Mouse (Mus musculus): ENCODE data around the gene Fbxl3. TPM values are rescaled to one million over a fixed set of nuclear protein-coding genes. Genes with fewer than 3 reads are reported as not detected.

Gene Fbxl3
- total RNA-seq, 1 experiment, result 32.6 TPM

DNA sequence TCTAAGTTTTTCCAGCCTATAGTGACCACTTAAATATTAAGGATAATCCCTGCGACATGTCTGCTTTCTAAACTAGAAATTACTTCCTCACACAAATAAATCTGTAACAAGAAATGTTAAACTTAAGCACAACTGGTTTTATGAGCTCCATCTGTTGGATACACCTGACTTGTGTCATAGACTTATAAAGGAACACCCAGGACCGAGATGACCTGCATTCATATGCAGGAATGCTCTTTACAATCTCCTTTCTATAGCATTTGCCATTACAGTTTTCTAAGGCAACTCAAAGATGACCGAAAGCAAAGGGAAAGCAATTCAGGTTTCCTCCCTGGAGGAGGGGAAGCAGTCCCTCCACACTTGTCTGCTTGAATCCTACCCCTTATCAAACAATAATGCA, 6.1 kb downstream of the Fbxl3 start:
- no peaks in the 10 kb centered on the region for H3K9me3 ChIP-seq (ENCODE audit: control insufficient read depth, insufficient read depth, low read depth, low read length)
- TF ChIP-seq ZNF384 (IDR thresholded peaks at IDR 0.05; ENCODE audit: low read depth, low read length), result no peak
- TF ChIP-seq HCFC1 (IDR thresholded peaks at IDR 0.05; ENCODE audit: borderline replicate concordance, insufficient read depth, low read length), result no peak
- TF ChIP-seq CHD2 (IDR thresholded peaks at IDR 0.05; ENCODE audit: low read depth, low read length), result no peak
- TF ChIP-seq MAFK (IDR thresholded peaks at IDR 0.05; ENCODE audit: insufficient read depth, low read depth, low read length), result no peak
- no peak for TF ChIP-seq ZC3H11A (IDR thresholded peaks at IDR 0.05; ENCODE audit: borderline replicate concordance, low read depth, low read length)
- H3K9ac ChIP-seq (ENCODE audit: insufficient read depth, low read depth, low read length, poor library complexity, severe bottlenecking), result no peak overlapping the region
- no peak overlapping the region for H3K4me3 ChIP-seq (ENCODE audit: insufficient read depth in 1 of 2, low read depth in 1 of 2, low read length in 2 of 2, poor library complexity in 1 of 2, severe bottlenecking in 1 of 2)
- DNase-seq (ENCODE audit: low read depth, low spot score), result no peak
- H3K36me3 ChIP-seq (ENCODE audit: control insufficient read depth, insufficient read depth, low read length, poor library complexity, severe bottlenecking), result peaks cover 16% of the 10 kb centered on the region
- in situ Hi-C loops (cut with MboI; ENCODE audit: low sequenced_read_pairs in 2 of 2, unreplicated experiment in 2 of 2), result no loop called here
- peaks cover 2 to 12% of the 10 kb centered on the region in 2 experiments; a peak in 3 of 4 replicates for H3K4me1 ChIP-seq (ENCODE audit: control insufficient read depth in 2 of 2, insufficient read depth in 2 of 2, low read length in 2 of 2, poor library complexity in 1 of 2)
- H3K27ac ChIP-seq (ENCODE audit: insufficient read depth, low read depth, low read length, poor library complexity, severe bottlenecking), result no peak overlapping the region

DNA sequence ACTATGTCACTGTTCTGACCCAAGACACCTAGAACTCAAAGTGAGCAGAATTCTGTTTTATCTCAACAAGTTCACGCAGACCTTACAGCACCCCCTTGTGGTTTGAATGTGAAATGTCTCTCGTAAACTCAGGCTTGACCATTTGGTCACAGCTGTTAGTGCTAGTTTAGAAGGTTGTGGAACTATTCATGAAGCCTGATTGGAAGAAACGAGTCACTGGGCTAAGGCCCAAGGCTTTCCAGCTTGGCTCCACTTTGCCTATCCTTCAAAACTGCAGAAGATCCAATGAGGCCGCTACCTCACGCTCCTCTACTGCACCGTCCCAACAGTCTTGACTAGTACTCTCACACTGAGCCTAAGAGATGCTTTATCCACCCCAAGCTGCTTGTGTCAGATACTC, 10.7 kb downstream of the Fbxl3 start:
- Histone ChIP-seq H3K36me3 (ENCODE audit: control insufficient read depth, insufficient read depth, low read length, poor library complexity, severe bottlenecking) (peaks cover 28% of the 10 kb centered on the region), H3K27ac (ENCODE audit: insufficient read depth, low read depth, low read length, poor library complexity, severe bottlenecking) (no peak overlapping the region), H3K4me3 (ENCODE audit: insufficient read depth in 1 of 2, low read depth in 1 of 2, low read length in 2 of 2, poor library complexity in 1 of 2, severe bottlenecking in 1 of 2) (no peak overlapping the region), H3K9me3 (ENCODE audit: control insufficient read depth, insufficient read depth, low read depth, low read length) (no peaks in the 10 kb centered on the region), H3K4me1 (ENCODE audit: control insufficient read depth in 2 of 2, insufficient read depth in 2 of 2, low read length in 2 of 2, poor library complexity in 1 of 2) (no peaks in the 10 kb centered on the region; a peak in 1 of 4 replicates), H3K9ac (ENCODE audit: insufficient read depth, low read depth, low read length, poor library complexity, severe bottlenecking) (no peak overlapping the region)
- in situ Hi-C loops (cut with MboI; ENCODE audit: low sequenced_read_pairs in 2 of 2, unreplicated experiment in 2 of 2), result no loop called here
- peak; percentile 71 for DNase-seq (ENCODE audit: low read depth, low spot score)
- no peak for TF ChIP-seq ZC3H11A (IDR thresholded peaks at IDR 0.05; ENCODE audit: borderline replicate concordance, low read depth, low read length)
- TF ChIP-seq HCFC1 (IDR thresholded peaks at IDR 0.05; ENCODE audit: borderline replicate concordance, insufficient read depth, low read length), result no peak
- TF ChIP-seq CHD2 (IDR thresholded peaks at IDR 0.05; ENCODE audit: low read depth, low read length), result no peak
- TF ChIP-seq MAFK (IDR thresholded peaks at IDR 0.05; ENCODE audit: insufficient read depth, low read depth, low read length), result no peak
- TF ChIP-seq ZNF384 (IDR thresholded peaks at IDR 0.05; ENCODE audit: low read depth, low read length), result no peak

DNA sequence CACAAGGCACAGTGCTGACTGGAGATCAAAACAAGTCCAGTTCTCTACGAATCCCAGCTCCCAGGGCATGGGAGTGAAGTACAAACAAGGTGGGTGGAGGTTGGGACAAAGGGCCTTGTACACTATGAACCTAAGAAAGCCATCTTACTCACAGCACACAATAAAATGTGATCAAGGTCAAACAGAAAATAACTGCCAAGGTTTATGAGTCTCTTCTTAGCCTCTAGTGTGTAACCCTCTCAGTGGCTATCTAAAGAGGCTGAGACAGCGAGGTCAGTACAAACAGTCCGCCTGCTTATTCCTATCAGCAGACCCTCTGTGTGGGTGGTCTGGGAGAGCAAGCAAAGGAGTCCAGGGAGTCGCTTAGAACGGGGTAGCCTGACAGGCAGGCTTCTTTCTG, 11.5 kb downstream of the Fbxl3 start:
- Histone ChIP-seq H3K36me3 (ENCODE audit: control insufficient read depth, insufficient read depth, low read length, poor library complexity, severe bottlenecking) (peaks cover 33% of the 10 kb centered on the region), H3K4me3 (ENCODE audit: insufficient read depth in 1 of 2, low read depth in 1 of 2, low read length in 2 of 2, poor library complexity in 1 of 2, severe bottlenecking in 1 of 2) (no peak overlapping the region), H3K9ac (ENCODE audit: insufficient read depth, low read depth, low read length, poor library complexity, severe bottlenecking) (no peak overlapping the region), H3K27ac (ENCODE audit: insufficient read depth, low read depth, low read length, poor library complexity, severe bottlenecking) (no peak overlapping the region), H3K4me1 (ENCODE audit: control insufficient read depth in 2 of 2, insufficient read depth in 2 of 2, low read length in 2 of 2, poor library complexity in 1 of 2) (no peaks in the 10 kb centered on the region; a peak in 1 of 4 replicates), H3K9me3 (ENCODE audit: control insufficient read depth, insufficient read depth, low read depth, low read length) (no peaks in the 10 kb centered on the region)
- TF ChIP-seq MAFK (IDR thresholded peaks at IDR 0.05; ENCODE audit: insufficient read depth, low read depth, low read length) (no peak), CHD2 (IDR thresholded peaks at IDR 0.05; ENCODE audit: low read depth, low read length) (no peak), ZC3H11A (IDR thresholded peaks at IDR 0.05; ENCODE audit: borderline replicate concordance, low read depth, low read length) (no peak), ZNF384 (IDR thresholded peaks at IDR 0.05; ENCODE audit: low read depth, low read length) (no peak), HCFC1 (IDR thresholded peaks at IDR 0.05; ENCODE audit: borderline replicate concordance, insufficient read depth, low read length) (no peak)
- DNase-seq (ENCODE audit: low read depth, low spot score), result no peak
- in situ Hi-C loops (cut with MboI; ENCODE audit: low sequenced_read_pairs in 2 of 2, unreplicated experiment in 2 of 2), result no loop called here

DNA sequence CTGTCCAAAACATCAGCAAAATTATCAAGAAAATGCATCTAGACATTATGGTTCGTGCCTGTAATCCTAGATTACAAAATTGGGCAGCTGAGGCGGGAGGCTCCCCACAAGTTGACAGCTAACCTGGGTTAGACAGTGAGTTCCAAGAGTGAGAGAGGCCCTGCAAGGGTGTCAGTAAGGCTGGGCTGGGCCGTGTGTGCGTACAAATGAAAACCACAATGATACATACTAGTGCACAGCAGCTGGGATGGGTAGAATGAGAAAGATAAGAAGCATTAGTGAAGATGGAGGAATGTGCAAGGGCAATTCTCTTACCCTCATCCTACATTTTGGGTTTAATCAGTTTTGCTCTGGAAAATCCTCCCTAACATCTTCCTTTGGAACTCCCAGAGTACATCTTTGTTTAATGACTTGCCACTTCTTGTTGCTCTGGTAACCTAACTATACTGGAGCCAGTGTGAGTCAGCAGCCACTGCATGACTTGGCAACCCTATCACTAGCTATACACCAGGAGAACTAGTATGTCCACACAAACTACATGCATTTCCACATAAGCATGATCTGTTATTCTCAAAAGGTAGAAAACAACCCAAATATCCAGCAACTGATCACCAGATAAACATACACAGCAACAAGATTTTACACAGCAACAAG, 12.6 kb downstream of the Fbxl3 start:
- Histone ChIP-seq H3K4me3 (ENCODE audit: insufficient read depth in 1 of 2, low read depth in 1 of 2, low read length in 2 of 2, poor library complexity in 1 of 2, severe bottlenecking in 1 of 2) (no peak overlapping the region), H3K4me1 (ENCODE audit: control insufficient read depth in 2 of 2, insufficient read depth in 2 of 2, low read length in 2 of 2, poor library complexity in 1 of 2) (no peaks in the 10 kb centered on the region; a peak in 1 of 4 replicates), H3K9ac (ENCODE audit: insufficient read depth, low read depth, low read length, poor library complexity, severe bottlenecking) (no peak overlapping the region), H3K27ac (ENCODE audit: insufficient read depth, low read depth, low read length, poor library complexity, severe bottlenecking) (no peak overlapping the region), H3K9me3 (ENCODE audit: control insufficient read depth, insufficient read depth, low read depth, low read length) (no peaks in the 10 kb centered on the region), H3K36me3 (ENCODE audit: control insufficient read depth, insufficient read depth, low read length, poor library complexity, severe bottlenecking) (peaks cover 32% of the 10 kb centered on the region)
- DNase-seq (ENCODE audit: low read depth, low spot score), result no peak
- in situ Hi-C loops (cut with MboI; ENCODE audit: low sequenced_read_pairs in 2 of 2, unreplicated experiment in 2 of 2), result no loop called here
- no peak for TF ChIP-seq HCFC1 (IDR thresholded peaks at IDR 0.05; ENCODE audit: borderline replicate concordance, insufficient read depth, low read length)
- no peak for TF ChIP-seq ZC3H11A (IDR thresholded peaks at IDR 0.05; ENCODE audit: borderline replicate concordance, low read depth, low read length)
- no peak for TF ChIP-seq CHD2 (IDR thresholded peaks at IDR 0.05; ENCODE audit: low read depth, low read length)
- TF ChIP-seq ZNF384 (IDR thresholded peaks at IDR 0.05; ENCODE audit: low read depth, low read length), result no peak
- no peak for TF ChIP-seq MAFK (IDR thresholded peaks at IDR 0.05; ENCODE audit: insufficient read depth, low read depth, low read length)

All from ES-E14 (cell line).